ENCODE assay signal across 9 mouse cellular contexts in the genomic region with DNA sequence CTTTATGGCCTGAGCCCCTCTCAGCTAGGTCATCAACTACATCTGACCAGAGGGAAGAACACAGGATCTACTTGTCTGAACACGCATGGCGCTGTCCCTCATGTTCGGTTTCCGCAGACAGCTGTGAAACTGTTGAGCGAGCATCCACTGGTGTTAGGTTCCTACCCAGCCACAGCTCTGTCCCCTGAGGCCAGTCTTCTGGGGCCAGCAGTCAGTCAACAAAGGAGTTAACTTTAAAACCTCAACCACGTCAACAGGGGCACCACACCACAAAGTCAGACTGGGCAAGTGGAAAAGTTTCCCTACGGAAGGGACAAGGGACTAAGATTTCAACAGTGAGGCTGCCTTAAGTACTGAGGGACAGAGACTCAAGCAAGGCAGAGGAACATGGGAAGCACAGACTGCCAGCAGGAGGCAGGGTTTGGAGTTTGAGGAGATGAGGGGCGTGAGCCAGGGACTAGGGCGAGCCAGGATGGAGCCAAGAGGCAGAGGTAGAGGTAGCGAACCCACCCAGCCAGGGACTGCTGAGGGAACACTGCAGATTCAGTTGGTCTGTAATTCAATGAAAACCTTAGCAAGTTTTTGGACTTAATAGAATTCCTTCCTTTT. TPM values are rescaled to one million over a fixed set of nuclear protein-coding genes. Genes with fewer than 3 reads are reported as not detected.
A peak's percentile ranks its signal among the peaks of the same experiment; 100 is the strongest.
DNase-seq lines count a peak whose midpoint lies in the region; ATAC-seq and TF ChIP-seq lines count a peak whose summit lies in the region.
"Had no signal": no experiment of that assay in that cellular context is flagged by ENCODE, and none has a peak within 500 bp of the region (broad histone marks: within the 10 kb centered on the region; RNA-seq: fewer than 3 reads in every experiment).

No protein-coding gene starts in this region.

- no peaks in the 10 kb centered on the region for H3K9me3 ChIP-seq in heart, postnatal 0 days (replicated peaks; ENCODE audit: control insufficient read depth, low read length)
- H3K9me3 ChIP-seq in lung, embryonic 14.5 days (ENCODE audit: low read depth, low read length): no peaks in the 10 kb centered on the region
- H3K9me3 ChIP-seq in limb, embryonic 12.5 days: no peaks in the 10 kb centered on the region

- DNase-seq in heart, postnatal 0 days (ENCODE audit: low spot score): no peak
- DNase-seq in heart, adult 8-10 months (ENCODE audit: low spot score): no peak
- no peak for DNase-seq in lung, embryonic 14.5 days
- DNase-seq in lung, postnatal 36 days: no peak
- DNase-seq in layer of hippocampus, adult 11-12 months (ENCODE audit: low spot score): no peak
- DNase-seq: heart, postnatal 10 days had no signal

- WGBS in heart, postnatal 0 days: 76% methylated on average over 10 of the region's 10 CpGs
- 66% methylated on average over 10 of the region's 10 CpGs for WGBS in lung, embryonic 14.5 days
- 76% methylated on average over 10 of the region's 10 CpGs for WGBS in bone marrow, adult 2 months
- WGBS in limb, embryonic 12.5 days: 64% methylated on average over 10 of the region's 10 CpGs

- H3K4me1 ChIP-seq in heart, postnatal 0 days (ENCODE audit: control insufficient read depth, insufficient read depth): peaks cover 66% of the 10 kb centered on the region
- H3K4me1 ChIP-seq in lung, embryonic 14.5 days (ENCODE audit: insufficient read depth): peaks cover 64% of the 10 kb centered on the region
- peaks cover 13% of the 10 kb centered on the region for H3K4me1 ChIP-seq in bone marrow, adult 2 months (ENCODE audit: control insufficient read depth, insufficient read depth, low read length)
- H3K4me1 ChIP-seq in limb, embryonic 12.5 days (replicated peaks): peaks cover 88% of the 10 kb centered on the region

- peak; percentile 32 for TF ChIP-seq CTCF in heart, postnatal 0 days (IDR thresholded peaks at IDR 0.05; ENCODE audit: low read depth)
- peak; percentile 45 for TF ChIP-seq CTCF in lung, embryonic 14.5 days (IDR thresholded peaks at IDR 0.05; ENCODE audit: low read depth)
- TF ChIP-seq CTCF in bone marrow, adult 2 months (IDR thresholded peaks at IDR 0.05; ENCODE audit: control insufficient read depth, insufficient read depth, low read length): no peak

- TF ChIP-seq POLR2A in bone marrow, adult 2 months (IDR thresholded peaks at IDR 0.05; ENCODE audit: borderline replicate concordance, control insufficient read depth, low read depth, low read length): no peak

- no peaks in the 10 kb centered on the region for H3K36me3 ChIP-seq in heart, postnatal 0 days (replicated peaks; ENCODE audit: control insufficient read depth, insufficient read depth, low read length)
- H3K36me3 ChIP-seq in lung, embryonic 14.5 days (ENCODE audit: insufficient read depth): no peaks in the 10 kb centered on the region
- H3K36me3 ChIP-seq in limb, embryonic 12.5 days: no peaks in the 10 kb centered on the region

- H3K4me3 ChIP-seq in heart, postnatal 0 days (ENCODE audit: low read depth, low read length): no peak overlapping the region
- H3K4me3 ChIP-seq in lung, embryonic 14.5 days (ENCODE audit: low read depth, low read length): no peak overlapping the region
- H3K4me3 ChIP-seq in bone marrow, adult 2 months (replicated peaks; ENCODE audit: control insufficient read depth, low read depth, low read length): no peak overlapping the region
- no peak overlapping the region for H3K4me3 ChIP-seq in limb, embryonic 12.5 days (replicated peaks)

- H3K9ac ChIP-seq in heart, postnatal 0 days (replicated peaks; ENCODE audit: low read depth, low read length): no peak overlapping the region
- H3K9ac ChIP-seq in lung, embryonic 14.5 days: no peak overlapping the region
- H3K9ac ChIP-seq in limb, embryonic 12.5 days (replicated peaks): no peak overlapping the region

- no peak for ATAC-seq in heart, postnatal 0 days (ENCODE audit: insufficient read depth, low read depth)
- ATAC-seq in lung, embryonic 14.5 days (ENCODE audit: insufficient read depth): no peak
- ATAC-seq in limb, embryonic 12.5 days (ENCODE audit: insufficient number of reproducible peaks, insufficient read depth, low FRiP score, low TSS enrichment, low read depth): no peak
- ATAC-seq: activated CD4-positive, CD25-positive, alpha-beta regulatory T cell, adult 4 months had no signal

- no peaks in the 10 kb centered on the region for H3K27me3 ChIP-seq in heart, postnatal 0 days (ENCODE audit: control insufficient read depth, insufficient read depth, low read length)
- H3K27me3 ChIP-seq in lung, embryonic 14.5 days (ENCODE audit: insufficient read depth, low read length): no peaks in the 10 kb centered on the region
- no peaks in the 10 kb centered on the region for H3K27me3 ChIP-seq in limb, embryonic 12.5 days

- TF ChIP-seq EP300 in heart, postnatal 0 days (IDR thresholded peaks at IDR 0.05; ENCODE audit: low read depth): no peak

- no peak overlapping the region for H3K27ac ChIP-seq in heart, postnatal 0 days (ENCODE audit: low read depth)
- H3K27ac ChIP-seq in lung, embryonic 14.5 days (ENCODE audit: low read depth): no peak overlapping the region
- peak overlapping the region; percentile 37 for H3K27ac ChIP-seq in bone marrow, adult 2 months (ENCODE audit: control insufficient read depth, insufficient read depth, low read depth, low read length, poor library complexity)
- H3K27ac ChIP-seq in limb, embryonic 12.5 days: peak overlapping the region; percentile 69

- no peak overlapping the region for H3K4me2 ChIP-seq in heart, postnatal 0 days (ENCODE audit: low read depth, low read length)
- no peak overlapping the region for H3K4me2 ChIP-seq in lung, embryonic 14.5 days
- no peak overlapping the region for H3K4me2 ChIP-seq in limb, embryonic 12.5 days

RNA-seq across cellular contexts. Expression of gene Map3k1, which starts 7.0 kb away (rescaled TPM):
- 9.7 and 18.4 TPM in 2 replicates for total RNA-seq in heart, postnatal 0 days (2014; rRNA removed; ENCODE audit: low replicate concordance)
- polyA plus RNA-seq in heart, postnatal 0 days (2015; fragmentation: Nextera tagmentation; extraction: Ambion mirVana): 8.8 and 9.7 TPM in 2 replicates
- total RNA-seq in heart, adult 8-10 months (2022): 10 to 100 TPM; 20.9 to 29.5 (median 21.3) TPM
- 37.2 and 39.8 TPM in 2 replicates for polyA plus RNA-seq in lung, embryonic 14.5 days (2014; fragmentation: Nextera tagmentation; extraction: Ambion mirVana)
- 21.4 and 30.7 TPM in 2 replicates for polyA plus RNA-seq in bone marrow, adult 2 months (2011; ENCODE audit: insufficient read depth, insufficient read length, low replicate concordance, missing spikeins)
- 14.5 and 15.6 TPM in 2 replicates for polyA plus RNA-seq in limb, embryonic 12.5 days (2016; fragmentation: Nextera tagmentation; extraction: Ambion mirVana)

Comparison
In these comparisons a context has a peak if more than half of its experiments do, and no peak if none do; other contexts are left out.
1. H3K27ac ChIP-seq: peak in bone marrow, adult 2 months (single experiment) and limb, embryonic 12.5 days (single experiment); none in heart, postnatal 0 days (single experiment) and lung, embryonic 14.5 days (single experiment).